Mouse (Mus musculus): Measurements from ENCODE around the gene Abhd11.
"Not testable (repeated sequence)": the region's sequence is repeated elsewhere in the genome, so short reads cannot be mapped to it uniquely, and the experiment has no call there.

Abhd11 gene

GRCm38 (mm10) chr5:135008671-135009589 lies at the start of gene Abhd11:
Gene Abhd11, plus strand, starts transcription at chr5:135009152.
- peak; percentile 98 for DNase-seq

- DNase-seq, result no peak
Measured at GRCm38 (mm10) chr5:134960430-134960829, 48.5 kb upstream of the Abhd11 start.

GRCm38 (mm10) chr5:134961519-134961918 lies 47.4 kb upstream of the Abhd11 start:
- DNase-seq, result no peak

GRCm38 (mm10) chr5:134963546-134963945 lies 45.4 kb upstream of the Abhd11 start:
- peak; percentile 59 for DNase-seq

GRCm38 (mm10) chr5:134964655-134965054 lies 44.3 kb upstream of the Abhd11 start:
- not testable (repeated sequence) for DNase-seq

- peak; percentile 86 for DNase-seq
Measured at GRCm38 (mm10) chr5:134965473-134965851, 43.5 kb upstream of the Abhd11 start.

GRCm38 (mm10) chr5:134965852-134966821 lies 42.8 kb upstream of the Abhd11 start:
- DNase-seq, result peak; percentile 58

GRCm38 (mm10) chr5:134967164-134967944 lies 41.6 kb upstream of the Abhd11 start:
- DNase-seq, result no peak

GRCm38 (mm10) chr5:134970671-134971070 lies 38.3 kb upstream of the Abhd11 start:
- DNase-seq, result peak; percentile 53

GRCm38 (mm10) chr5:134973081-134973480 lies 35.9 kb upstream of the Abhd11 start:
- DNase-seq, result no peak

GRCm38 (mm10) chr5:134973526-134973925 lies 35.4 kb upstream of the Abhd11 start:
- DNase-seq, result no peak

GRCm38 (mm10) chr5:134974294-134974693 lies 34.7 kb upstream of the Abhd11 start:
- DNase-seq, result peak; percentile 36

GRCm38 (mm10) chr5:134974921-134975320 lies 34.0 kb upstream of the Abhd11 start:
- DNase-seq, result no peak

GRCm38 (mm10) chr5:134976164-134976563 lies 32.8 kb upstream of the Abhd11 start:
- no peak for DNase-seq

- no peak for DNase-seq
Measured at GRCm38 (mm10) chr5:134976577-134977250, 32.2 kb upstream of the Abhd11 start.

GRCm38 (mm10) chr5:134977837-134978236 lies 31.1 kb upstream of the Abhd11 start:
- no peak for DNase-seq

GRCm38 (mm10) chr5:134981149-134981548 lies 27.8 kb upstream of the Abhd11 start:
- no peak for DNase-seq

GRCm38 (mm10) chr5:134983111-134983510 lies 25.8 kb upstream of the Abhd11 start:
- DNase-seq, result no peak

- DNase-seq, result no peak
Measured at GRCm38 (mm10) chr5:134983771-134984170, 25.2 kb upstream of the Abhd11 start.

GRCm38 (mm10) chr5:134985633-134986297 lies 23.2 kb upstream of the Abhd11 start, which contains the start of gene Cldn3:
Gene Cldn3, plus strand, starts transcription at chr5:134986214.
- DNase-seq, result peak; percentile 77

Measured in lung, postnatal 14 days (tissue).